Mouse (Mus musculus): ENCODE data around the gene Pold1. TPM values are rescaled to one million over a fixed set of nuclear protein-coding genes. Genes with fewer than 3 reads are reported as not detected.
A peak's percentile ranks its signal among the peaks of the same experiment; 100 is the strongest.

Pold1 gene
- polyA plus RNA-seq, 1 experiment from 2014 or later: 9.4 TPM

GRCm38 (mm10) chr7:44494681-44495080 is 54.0 kb downstream of the Pold1 start:
- Histone ChIP-seq H3K9me3 (ENCODE audit: control insufficient read depth, low read length) (no peaks in the 10 kb centered on the region), H3K36me3 (ENCODE audit: control insufficient read depth, insufficient read depth, low read length) (peaks cover 23% of the 10 kb centered on the region), H3K4me2 (ENCODE audit: low read depth, low read length) (peak overlapping the region; percentile 76; the same call in 1 of the 2 replicates), H3K27ac (ENCODE audit: low read depth, low read length) (no peak overlapping the region), H3K9ac (replicated peaks; ENCODE audit: low read depth, low read length) (no peak overlapping the region), H3K4me1 (ENCODE audit: control insufficient read depth, insufficient read depth, low read length) (peaks cover 6% of the 10 kb centered on the region; the same call in 1 of the 2 replicates), H3K4me3 (ENCODE audit: low read depth, low read length) (no peak overlapping the region), H3K27me3 (ENCODE audit: control insufficient read depth, insufficient read depth, low read length) (no peaks in the 10 kb centered on the region)
- ATAC-seq (ENCODE audit: low read depth): no peak
- WGBS: 92% methylated on average over 12 of the region's 12 CpGs

GRCm38 (mm10) chr7:44492166-44492826 is 56.4 kb downstream of the Pold1 start:
- Histone ChIP-seq H3K27me3 (ENCODE audit: control insufficient read depth, insufficient read depth, low read length) (no peaks in the 10 kb centered on the region), H3K9ac (replicated peaks; ENCODE audit: low read depth, low read length) (no peak overlapping the region), H3K4me2 (ENCODE audit: low read depth, low read length) (no peak overlapping the region), H3K36me3 (ENCODE audit: control insufficient read depth, insufficient read depth, low read length) (peaks cover 26% of the 10 kb centered on the region), H3K27ac (ENCODE audit: low read depth, low read length) (no peak overlapping the region), H3K4me3 (ENCODE audit: low read depth, low read length) (no peak overlapping the region), H3K9me3 (ENCODE audit: control insufficient read depth, low read length) (no peaks in the 10 kb centered on the region), H3K4me1 (ENCODE audit: control insufficient read depth, insufficient read depth, low read length) (peaks cover 6% of the 10 kb centered on the region; the same call in 1 of the 2 replicates)
- ATAC-seq (ENCODE audit: low read depth): no peak
- WGBS: 95% methylated on average over 21 of the region's 21 CpGs

- Histone ChIP-seq H3K27ac (ENCODE audit: low read depth, low read length) (no peak overlapping the region), H3K4me3 (ENCODE audit: low read depth, low read length) (no peak overlapping the region), H3K4me2 (ENCODE audit: low read depth, low read length) (no peak overlapping the region), H3K9ac (replicated peaks; ENCODE audit: low read depth, low read length) (no peak overlapping the region), H3K36me3 (ENCODE audit: control insufficient read depth, insufficient read depth, low read length) (peaks cover 26% of the 10 kb centered on the region), H3K27me3 (ENCODE audit: control insufficient read depth, insufficient read depth, low read length) (no peaks in the 10 kb centered on the region), H3K4me1 (ENCODE audit: control insufficient read depth, insufficient read depth, low read length) (peaks cover 6% of the 10 kb centered on the region; the same call in 1 of the 2 replicates), H3K9me3 (ENCODE audit: control insufficient read depth, low read length) (no peaks in the 10 kb centered on the region)
- 99% methylated on average over 5 of the region's 5 CpGs for WGBS
- ATAC-seq (ENCODE audit: low read depth): no peak
Observed at GRCm38 (mm10) chr7:44491391-44491790, 57.3 kb downstream of the Pold1 start.

- H3K27me3 ChIP-seq (ENCODE audit: control insufficient read depth, insufficient read depth, low read length): no peaks in the 10 kb centered on the region
- no peak overlapping the region for H3K9ac ChIP-seq (replicated peaks; ENCODE audit: low read depth, low read length)
- peaks cover 2% of the 10 kb centered on the region; the same call in 1 of the 2 replicates for H3K4me1 ChIP-seq (ENCODE audit: control insufficient read depth, insufficient read depth, low read length)
- WGBS: 92% methylated on average over 4 of the region's 4 CpGs
- no peak overlapping the region for H3K27ac ChIP-seq (ENCODE audit: low read depth, low read length)
- peaks cover 26% of the 10 kb centered on the region for H3K36me3 ChIP-seq (ENCODE audit: control insufficient read depth, insufficient read depth, low read length)
- H3K4me3 ChIP-seq (ENCODE audit: low read depth, low read length): no peak overlapping the region
- H3K9me3 ChIP-seq (ENCODE audit: control insufficient read depth, low read length): no peaks in the 10 kb centered on the region
- no peak overlapping the region for H3K4me2 ChIP-seq (ENCODE audit: low read depth, low read length)
- ATAC-seq (ENCODE audit: low read depth): no peak
Observed at GRCm38 (mm10) chr7:44490281-44490680, 58.4 kb downstream of the Pold1 start.

- Histone ChIP-seq H3K36me3 (ENCODE audit: control insufficient read depth, insufficient read depth, low read length) (peaks cover 26% of the 10 kb centered on the region), H3K4me3 (ENCODE audit: low read depth, low read length) (no peak overlapping the region), H3K27ac (ENCODE audit: low read depth, low read length) (no peak overlapping the region), H3K4me2 (ENCODE audit: low read depth, low read length) (no peak overlapping the region), H3K9ac (replicated peaks; ENCODE audit: low read depth, low read length) (no peak overlapping the region), H3K27me3 (ENCODE audit: control insufficient read depth, insufficient read depth, low read length) (no peaks in the 10 kb centered on the region), H3K4me1 (ENCODE audit: control insufficient read depth, insufficient read depth, low read length) (no peaks in the 10 kb centered on the region), H3K9me3 (ENCODE audit: control insufficient read depth, low read length) (no peaks in the 10 kb centered on the region)
- WGBS: 92% methylated on average over 8 of the region's 8 CpGs
- no peak for ATAC-seq (ENCODE audit: low read depth)
Observed at GRCm38 (mm10) chr7:44488545-44488944, 60.1 kb downstream of the Pold1 start.

GRCm38 (mm10) chr7:44487936-44488335 is 60.7 kb downstream of the Pold1 start:
- no peaks in the 10 kb centered on the region for H3K27me3 ChIP-seq (ENCODE audit: control insufficient read depth, insufficient read depth, low read length)
- H3K36me3 ChIP-seq (ENCODE audit: control insufficient read depth, insufficient read depth, low read length): peaks cover 26% of the 10 kb centered on the region
- no peak overlapping the region for H3K4me3 ChIP-seq (ENCODE audit: low read depth, low read length)
- no peak for ATAC-seq (ENCODE audit: low read depth)
- whole genome bisulfite sequencing: 87% methylated on average over 7 of the region's 7 CpGs
- H3K4me2 ChIP-seq (ENCODE audit: low read depth, low read length): no peak overlapping the region
- H3K27ac ChIP-seq (ENCODE audit: low read depth, low read length): no peak overlapping the region
- no peaks in the 10 kb centered on the region for H3K9me3 ChIP-seq (ENCODE audit: control insufficient read depth, low read length)
- H3K9ac ChIP-seq (replicated peaks; ENCODE audit: low read depth, low read length): no peak overlapping the region
- no peaks in the 10 kb centered on the region for H3K4me1 ChIP-seq (ENCODE audit: control insufficient read depth, insufficient read depth, low read length)

- no peak overlapping the region for H3K4me2 ChIP-seq (ENCODE audit: low read depth, low read length)
- H3K4me3 ChIP-seq (ENCODE audit: low read depth, low read length): no peak overlapping the region
- H3K36me3 ChIP-seq (ENCODE audit: control insufficient read depth, insufficient read depth, low read length): peaks cover 22% of the 10 kb centered on the region
- no peaks in the 10 kb centered on the region for H3K4me1 ChIP-seq (ENCODE audit: control insufficient read depth, insufficient read depth, low read length)
- no peak for ATAC-seq (ENCODE audit: low read depth)
- WGBS: 64% methylated on average over 13 of the region's 13 CpGs
- H3K9ac ChIP-seq (replicated peaks; ENCODE audit: low read depth, low read length): no peak overlapping the region
- H3K27ac ChIP-seq (ENCODE audit: low read depth, low read length): no peak overlapping the region
- H3K27me3 ChIP-seq (ENCODE audit: control insufficient read depth, insufficient read depth, low read length): no peaks in the 10 kb centered on the region
- H3K9me3 ChIP-seq (ENCODE audit: control insufficient read depth, low read length): no peaks in the 10 kb centered on the region
Observed at GRCm38 (mm10) chr7:44486927-44487575, 61.6 kb downstream of the Pold1 start.

GRCm38 (mm10) chr7:44485572-44486195 is 63.0 kb downstream of the Pold1 start:
- Histone ChIP-seq H3K4me1 (ENCODE audit: control insufficient read depth, insufficient read depth, low read length) (no peaks in the 10 kb centered on the region), H3K4me2 (ENCODE audit: low read depth, low read length) (no peak overlapping the region), H3K27ac (ENCODE audit: low read depth, low read length) (no peak overlapping the region), H3K4me3 (ENCODE audit: low read depth, low read length) (no peak overlapping the region), H3K36me3 (ENCODE audit: control insufficient read depth, insufficient read depth, low read length) (peaks cover 8% of the 10 kb centered on the region), H3K9me3 (ENCODE audit: control insufficient read depth, low read length) (no peaks in the 10 kb centered on the region), H3K27me3 (ENCODE audit: control insufficient read depth, insufficient read depth, low read length) (no peaks in the 10 kb centered on the region), H3K9ac (replicated peaks; ENCODE audit: low read depth, low read length) (no peak overlapping the region)
- WGBS: 69% methylated on average over 7 of the region's 7 CpGs
- no peak for ATAC-seq (ENCODE audit: low read depth)

Measured in neural tube, embryonic 14.5 days (tissue).